Mouse (Mus musculus): ENCODE data around the gene Hdac6.
"Not testable (repeated sequence)": the region's sequence is repeated elsewhere in the genome, so short reads cannot be mapped to it uniquely, and the experiment has no call there.

The Hdac6 gene

GRCm38 (mm10) chrX:7919601-7920383, 27.9 kb downstream of the Hdac6 start, which contains the start of gene Pcsk1n:
Gene Pcsk1n (plus strand): TSS chrX:7919822.
- DNase-seq = no peak

- DNase-seq = not testable (repeated sequence)
Measured at GRCm38 (mm10) chrX:7917960-7918359, 29.7 kb downstream of the Hdac6 start.

DNA sequence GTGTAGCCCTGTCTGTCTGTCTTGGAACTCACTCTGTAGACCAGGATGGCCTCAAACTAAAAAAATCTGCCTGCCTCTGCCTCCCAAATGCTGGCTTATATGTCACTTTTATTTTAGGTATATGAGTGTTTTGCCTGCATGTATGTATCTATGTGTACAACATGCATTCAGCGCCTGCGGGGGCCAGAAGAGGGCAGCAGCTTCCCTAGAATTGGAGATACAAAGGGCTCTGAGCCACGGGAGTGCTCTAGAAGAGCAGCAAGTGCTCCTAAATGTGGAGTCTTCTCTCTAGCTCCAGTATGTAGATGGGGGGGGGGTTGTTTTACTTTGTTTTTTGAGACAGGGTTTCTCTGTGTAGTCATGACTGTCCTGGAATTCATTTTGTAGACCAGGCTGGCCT, 32.0 kb downstream of the Hdac6 start:
- DNase-seq = peak; percentile 28

GRCm38 (mm10) chrX:7910473-7910872, 37.2 kb downstream of the Hdac6 start:
- DNase-seq = no peak

- not testable (repeated sequence) for DNase-seq
Measured at GRCm38 (mm10) chrX:7909242-7909641, 38.4 kb downstream of the Hdac6 start, which contains the start of gene Gm10490. Gene Gm10490 (plus strand): TSS chrX:7909542.

GRCm38 (mm10) chrX:7907735-7908134, 40.0 kb downstream of the Hdac6 start, which contains the start of gene Gm10491:
Gene Gm10491 (minus strand): TSS chrX:7907835.
- DNase-seq = no peak

DNA sequence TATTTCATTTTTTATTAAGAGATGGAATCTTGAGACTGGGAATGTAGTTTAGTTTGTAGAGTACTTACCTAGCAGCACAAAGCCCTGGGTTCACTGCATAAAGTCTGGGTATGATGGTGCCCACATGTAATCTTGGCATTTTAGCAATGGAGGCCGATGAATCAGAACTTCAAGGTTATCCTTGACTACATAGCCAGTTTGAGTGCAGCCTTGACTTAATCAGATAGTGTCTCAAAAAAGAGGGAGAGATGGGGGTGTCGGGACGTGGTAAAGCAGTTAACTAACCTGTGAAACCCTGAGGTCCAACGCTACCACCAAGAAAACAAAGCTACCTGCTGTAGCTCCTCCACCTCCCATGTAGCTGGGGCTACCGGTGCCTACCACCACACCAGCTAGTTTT, 43.2 kb downstream of the Hdac6 start:
- no peak for DNase-seq

DNA sequence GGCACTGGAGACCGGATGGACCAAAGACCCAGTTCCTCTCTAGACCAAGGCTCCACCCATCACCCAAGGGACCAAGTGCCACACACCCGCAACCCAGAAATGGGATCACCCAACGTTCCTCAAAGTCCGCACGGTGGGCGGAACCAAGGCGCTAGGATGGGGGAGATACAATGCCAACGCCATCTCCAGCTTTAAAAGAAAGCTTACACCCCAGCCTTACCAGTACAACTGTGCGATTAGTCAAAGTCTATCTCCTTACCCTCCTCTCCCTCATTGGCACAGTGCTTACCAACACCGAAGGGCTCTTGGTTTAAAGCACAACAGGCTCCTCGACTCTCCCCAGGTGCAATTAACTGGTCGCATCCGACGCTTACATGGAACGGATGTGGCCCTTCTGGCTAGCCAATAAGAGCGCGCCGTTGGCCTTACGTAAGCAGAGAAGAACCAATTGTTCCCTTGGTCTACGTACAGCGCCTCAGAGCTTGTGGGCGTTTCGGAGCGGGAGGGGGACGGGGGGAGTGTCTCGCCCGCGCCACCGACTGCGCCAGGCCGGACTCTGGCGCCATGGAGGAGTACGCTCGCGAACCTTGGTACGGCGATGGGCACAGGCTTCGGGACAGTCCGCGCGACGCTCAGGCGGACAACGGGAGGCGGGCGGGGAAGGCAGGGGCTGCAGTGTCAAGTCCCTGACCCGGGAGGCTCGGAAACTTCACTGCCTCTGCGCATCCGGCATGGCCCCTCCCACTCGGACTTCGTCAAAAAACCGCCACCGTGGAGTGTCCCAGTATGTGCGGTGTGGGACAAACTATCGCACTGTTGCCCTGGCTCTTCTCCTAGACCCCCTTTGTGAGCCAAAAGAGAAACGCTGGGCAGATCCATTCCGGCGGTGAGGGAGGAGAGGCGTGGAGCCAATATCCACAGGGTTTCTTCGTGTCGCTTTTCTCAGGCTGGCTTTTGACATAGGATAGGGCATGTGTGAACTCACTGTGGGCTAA, 48.5 kb downstream of the Hdac6 start, which contains the start of the genes Pqbp1 and Timm17b:
Gene Pqbp1 (minus strand): TSS at position 390 of the 995 bp plus-strand sequence.
Gene Timm17b (plus strand): TSS at position 478 of the 995 bp plus-strand sequence.
- DNase-seq = peak; percentile 93

DNA sequence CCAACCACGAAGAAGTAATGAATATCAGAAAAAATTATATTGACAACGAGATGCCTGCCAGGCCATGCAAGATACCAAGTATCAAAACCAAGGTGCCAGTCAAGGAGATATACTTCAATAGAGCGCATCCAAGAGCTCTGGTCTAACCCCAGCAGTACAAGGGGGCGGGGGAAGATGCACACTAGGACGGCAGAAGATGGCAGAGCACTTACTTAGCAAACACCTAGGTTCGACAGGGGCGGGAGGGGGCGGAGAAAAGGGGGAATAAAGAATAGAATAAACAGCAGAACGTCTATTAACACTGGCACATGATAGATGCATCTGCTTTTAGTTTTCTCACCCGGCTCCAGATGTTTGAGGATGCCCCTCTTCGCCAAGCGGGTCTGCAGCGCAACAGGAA, 49.5 kb downstream of the Hdac6 start:
- DNase-seq = no peak

DNA sequence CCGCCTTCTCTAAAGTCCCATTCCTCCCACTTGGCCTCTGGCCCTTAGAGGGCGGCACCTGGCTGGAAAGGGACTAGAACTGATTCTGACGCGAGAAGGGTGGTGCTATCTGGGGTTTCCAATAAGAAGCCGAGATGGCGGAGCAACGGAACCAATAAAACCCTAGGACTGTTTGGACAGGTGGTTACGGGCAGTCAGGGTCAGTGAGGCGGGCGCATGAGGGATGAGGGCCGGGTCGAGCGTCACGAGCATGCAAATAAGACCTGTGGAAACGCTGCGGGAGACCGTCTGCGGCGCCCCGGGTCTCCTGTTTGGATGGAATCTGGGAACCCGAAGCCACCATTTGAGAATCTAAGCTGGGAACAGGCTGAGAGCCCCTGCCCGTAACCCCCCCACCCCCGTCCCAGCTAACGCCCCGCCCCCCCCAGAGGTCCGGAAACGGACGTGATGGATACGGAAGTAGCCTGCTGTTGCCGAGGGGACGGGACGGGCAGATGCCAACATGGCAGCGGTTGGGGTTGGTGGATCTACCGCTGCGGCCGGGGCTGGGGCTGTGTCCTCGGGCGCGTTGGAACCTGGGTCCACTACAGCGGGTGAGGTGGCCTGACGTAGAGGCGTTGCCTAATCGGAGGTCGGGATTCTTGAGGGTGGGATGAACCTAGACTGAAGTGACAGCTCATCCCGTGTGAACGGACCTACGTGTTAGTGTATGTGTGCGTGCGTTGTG, 63.7 kb downstream of the Hdac6 start, which contains the start of gene Slc35a2:
Gene Slc35a2 (plus strand): TSS at position 188 of the 727 bp plus-strand sequence.
- DNase-seq = peak; percentile 92

All from lung, postnatal 10 days (tissue).